Mouse (Mus musculus) cerebellum, adult 9-10 months (tissue): ENCODE data around the gene C2cd3.

Experiments used
- DNase-seq: peaks from one replicate; pipeline ENCODE4 v3.0.0; 2022

Gene C2cd3

GRCm38 (mm10) chr7:100371495-100372451 is at the start of gene C2cd3, which contains the start of gene Ppme1:
TSS of gene C2cd3 (plus strand) at chr7:100372233.
TSS of gene Ppme1 (minus strand) at chr7:100372307.
- peak; percentile 100 for DNase-seq

GRCm38 (mm10) chr7:100323721-100324120 is 48.3 kb upstream of the C2cd3 start:
- DNase-seq = no peak

GRCm38 (mm10) chr7:100325482-100325881 is 46.6 kb upstream of the C2cd3 start:
- DNase-seq = peak; percentile 25

- no peak for DNase-seq
These were observed 44.5 kb upstream of the C2cd3 start for GRCm38 (mm10) chr7:100327514-100327913.

- DNase-seq = no peak
These were observed 43.4 kb upstream of the C2cd3 start for GRCm38 (mm10) chr7:100328636-100329035.

- no peak for DNase-seq
These were observed 40.8 kb upstream of the C2cd3 start for GRCm38 (mm10) chr7:100331269-100331668.

GRCm38 (mm10) chr7:100335921-100336320 is 36.1 kb upstream of the C2cd3 start:
- DNase-seq = no peak

GRCm38 (mm10) chr7:100354984-100355383 is 17.0 kb upstream of the C2cd3 start:
- DNase-seq = no peak

- no peak for DNase-seq
These were observed 15.7 kb upstream of the C2cd3 start for GRCm38 (mm10) chr7:100356324-100356723.

GRCm38 (mm10) chr7:100356768-100357167 is 15.3 kb upstream of the C2cd3 start:
- no peak for DNase-seq

GRCm38 (mm10) chr7:100357856-100358255 is 14.2 kb upstream of the C2cd3 start:
- DNase-seq = no peak

- DNase-seq = no peak
These were observed 8.9 kb upstream of the C2cd3 start for GRCm38 (mm10) chr7:100363162-100363561.

GRCm38 (mm10) chr7:100364888-100365287 is 7.1 kb upstream of the C2cd3 start:
- DNase-seq = no peak

GRCm38 (mm10) chr7:100372452-100372980 is 483 bp downstream of the C2cd3 start:
- DNase-seq = peak; percentile 50

- DNase-seq = no peak
These were observed 6.2 kb downstream of the C2cd3 start for GRCm38 (mm10) chr7:100378257-100378656.

GRCm38 (mm10) chr7:100381161-100381560 is 9.1 kb downstream of the C2cd3 start:
- DNase-seq = no peak

- DNase-seq = no peak
These were observed 11.2 kb downstream of the C2cd3 start for GRCm38 (mm10) chr7:100383207-100383606.

- DNase-seq = no peak
These were observed 16.1 kb downstream of the C2cd3 start for GRCm38 (mm10) chr7:100388174-100388573.

GRCm38 (mm10) chr7:100390166-100390565 is 18.1 kb downstream of the C2cd3 start:
- no peak for DNase-seq

GRCm38 (mm10) chr7:100392265-100392664 is 20.2 kb downstream of the C2cd3 start:
- DNase-seq = no peak

GRCm38 (mm10) chr7:100399231-100399913 is 27.3 kb downstream of the C2cd3 start:
- DNase-seq = no peak

GRCm38 (mm10) chr7:100400899-100401539 is 29.0 kb downstream of the C2cd3 start:
- no peak for DNase-seq

- DNase-seq = no peak
These were observed 30.7 kb downstream of the C2cd3 start for GRCm38 (mm10) chr7:100402715-100403114.
